Mouse (Mus musculus) effector memory CD4-positive, alpha-beta T cell, adult 7 months (primary cell): ENCODE data around the gene Eif3j1. TPM values are rescaled to one million over a fixed set of nuclear protein-coding genes. Genes with fewer than 3 reads are reported as not detected.

ENCODE experiments used
- polyA plus RNA-seq: library from polyadenylated mRNA; unstranded; fragments of 100-300 nt; shearing (Covaris generic); gene quantifications from one replicate; pipeline ENCODE4 v1.2.1, GENCODE M21; 2017

Eif3j1 gene
- polyA plus RNA-seq = 15.6 TPM

DNA sequence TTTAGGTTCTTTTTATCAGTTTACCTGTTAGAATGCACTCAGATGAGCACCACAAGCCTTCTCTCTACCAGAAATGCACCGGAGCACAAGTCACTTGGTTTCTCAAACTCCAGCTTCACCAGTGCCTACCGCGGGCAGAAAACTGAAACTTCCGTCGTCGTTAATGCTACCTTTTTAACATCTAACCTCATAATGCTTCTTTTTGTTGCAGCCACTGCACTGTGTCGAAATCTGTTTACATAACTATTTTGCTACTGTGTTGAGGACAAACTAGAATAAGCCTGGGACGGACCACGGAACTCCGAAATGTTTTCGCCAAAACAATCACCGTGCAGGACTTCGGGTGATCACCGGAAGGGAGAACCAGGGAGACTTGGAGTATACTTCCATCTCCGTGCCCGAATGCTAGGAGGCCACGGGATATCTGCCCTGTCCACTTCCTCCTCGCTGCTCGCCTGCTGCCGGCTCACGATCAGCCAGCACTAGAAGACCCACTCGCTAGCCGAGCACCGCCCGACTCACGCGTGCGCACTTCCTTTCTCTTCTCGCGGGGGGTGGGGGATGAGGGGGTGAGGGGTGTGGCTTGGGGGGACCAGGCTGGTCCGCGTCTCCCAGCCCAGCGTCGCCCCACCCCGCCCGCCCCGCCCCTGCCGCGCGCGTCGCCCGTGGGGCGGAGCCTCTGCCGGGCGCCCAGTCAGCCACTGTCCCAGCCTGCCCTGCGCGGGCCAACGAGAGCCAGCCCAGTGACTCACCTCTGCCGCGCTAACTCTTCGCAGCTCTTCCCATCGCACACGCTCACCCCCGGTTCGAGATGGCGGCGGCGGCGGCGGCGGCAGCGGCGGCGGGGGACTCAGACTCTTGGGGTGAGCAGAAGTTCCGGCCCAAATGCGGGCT lies at the start of gene Eif3j1:
Eif3j1 (plus strand) TSS at position 685 of the 894 bp plus-strand sequence.

Other genes starting within 250 kb of the Eif3j1 start
- gene Frmd5, start 221.5 kb upstream of the Eif3j1 start, polyA plus RNA-seq = 0.79 TPM
- gene Casc4, start 161.6 kb upstream of the Eif3j1 start, polyA plus RNA-seq = 6.3 TPM
- gene Ctdspl2, start 72.5 kb upstream of the Eif3j1 start, polyA plus RNA-seq = 48.7 TPM
- not detected for gene Mageb3, start 72.5 kb upstream of the Eif3j1 start, polyA plus RNA-seq
- 14.4 TPM for gene Spg11, start 89.8 kb downstream of the Eif3j1 start, polyA plus RNA-seq
- 8,479 TPM for gene B2m, start 119.1 kb downstream of the Eif3j1 start, polyA plus RNA-seq
- gene Trim69, start 132.2 kb downstream of the Eif3j1 start, polyA plus RNA-seq = not detected
- gene Patl2, start 157.6 kb downstream of the Eif3j1 start, polyA plus RNA-seq = not detected
- gene Terb2, start 157.7 kb downstream of the Eif3j1 start, polyA plus RNA-seq = not detected
- 1.9 TPM for gene Sord, start 206.2 kb downstream of the Eif3j1 start, polyA plus RNA-seq